Mouse (Mus musculus) bone marrow macrophage, adult 2 months (primary cell): ENCODE measurements around the gene Depdc7. TPM values are rescaled to one million over a fixed set of nuclear protein-coding genes. Genes with fewer than 3 reads are reported as not detected.

Experiments
- H3K27ac ChIP-seq: 2 replicates; pipeline ENCODE4 v1.5.1; 2012; ENCODE audit warnings: low read depth, low read length; ENCODE audit not compliant: insufficient read depth
- H3K4me1 ChIP-seq: 2 replicates; pipeline ENCODE4 v1.6.1; 2012; ENCODE audit warnings: low read length; ENCODE audit not compliant: control insufficient read depth, insufficient read depth
- H3K4me3 ChIP-seq: 2 replicates; pipeline ENCODE4 v1.5.1; 2012; ENCODE audit warnings: mild to moderate bottlenecking, low read length, moderate library complexity; ENCODE audit not compliant: insufficient read depth
- CTCF ChIP-seq: IDR thresholded peaks from 2 replicates; pipeline ENCODE4 v1.5.1; 2012; ENCODE audit warnings: low read depth, mild to moderate bottlenecking, low read length, moderate library complexity
- POLR2A ChIP-seq: IDR thresholded peaks from 2 replicates; pipeline ENCODE4 v1.6.1; 2012; ENCODE audit warnings: mild to moderate bottlenecking, low read depth, low read length, borderline replicate concordance
- polyA plus RNA-seq: library from polyadenylated mRNA; stranded (reverse); fragments of >200 nt; gene quantifications from 2 replicates; pipeline ENCODE4 v1.2.4, GENCODE M21; 2012; ENCODE audit not compliant: missing spikeins, insufficient read depth, insufficient read length

The Depdc7 gene
- polyA plus RNA-seq, 1 experiment, result 13.1 TPM

GRCm38 (mm10) chr2:104741896-104742740 lies 560 bp downstream of the Depdc7 start:
- Histone ChIP-seq H3K27ac (no peak overlapping the region), H3K4me3 (peak overlapping the region; percentile 87), H3K4me1 (peaks cover 4% of the 10 kb centered on the region; the same call in 1 of the 2 replicates)
- no peak for TF ChIP-seq CTCF
- no peak for TF ChIP-seq POLR2A

GRCm38 (mm10) chr2:104741015-104741758 lies 1.5 kb downstream of the Depdc7 start:
- peaks cover 4% of the 10 kb centered on the region; the same call in 1 of the 2 replicates for H3K4me1 ChIP-seq
- TF ChIP-seq CTCF, result no peak
- no peak overlapping the region for H3K4me3 ChIP-seq
- no peak overlapping the region for H3K27ac ChIP-seq

- H3K4me1 ChIP-seq, result peaks cover 4% of the 10 kb centered on the region; the same call in 1 of the 2 replicates
- TF ChIP-seq CTCF (no peak), POLR2A (no peak)
- H3K27ac ChIP-seq, result no peak overlapping the region
- H3K4me3 ChIP-seq, result no peak overlapping the region
Measured at GRCm38 (mm10) chr2:104740248-104740949, 2.3 kb downstream of the Depdc7 start.

GRCm38 (mm10) chr2:104739691-104740090 lies 3.0 kb downstream of the Depdc7 start:
- TF ChIP-seq CTCF (no peak), POLR2A (no peak)
- Histone ChIP-seq H3K4me3 (no peak overlapping the region), H3K4me1 (peaks cover 4% of the 10 kb centered on the region; the same call in 1 of the 2 replicates), H3K27ac (no peak overlapping the region)

GRCm38 (mm10) chr2:104736241-104736640 lies 6.4 kb downstream of the Depdc7 start:
- H3K4me3 ChIP-seq, result no peak overlapping the region
- H3K4me1 ChIP-seq, result peaks cover 15% of the 10 kb centered on the region
- TF ChIP-seq CTCF (no peak), POLR2A (no peak)
- no peak overlapping the region for H3K27ac ChIP-seq

- H3K4me3 ChIP-seq, result peak overlapping the region; percentile 64
Measured at GRCm38 (mm10) chr2:104732562-104733256, 10.0 kb downstream of the Depdc7 start.

GRCm38 (mm10) chr2:104732033-104732444 lies 10.6 kb downstream of the Depdc7 start:
- TF ChIP-seq CTCF, result no peak
- TF ChIP-seq POLR2A, result no peak
- Histone ChIP-seq H3K4me3 (peak overlapping the region; percentile 64), H3K27ac (peak overlapping the region; percentile 96), H3K4me1 (peaks cover 16% of the 10 kb centered on the region)

More at GRCm38 (mm10) chr2:104732562-104733256, 10.0 kb downstream of the Depdc7 start:
- TF ChIP-seq POLR2A (no peak), CTCF (no peak)
- H3K4me1 ChIP-seq, result peaks cover 16% of the 10 kb centered on the region
- H3K27ac ChIP-seq, result peak overlapping the region; percentile 96

- TF ChIP-seq POLR2A, result no peak
- no peak for TF ChIP-seq CTCF
- Histone ChIP-seq H3K4me3 (no peak overlapping the region), H3K4me1 (peaks cover 10% of the 10 kb centered on the region), H3K27ac (no peak overlapping the region)
Measured at GRCm38 (mm10) chr2:104727369-104727768, 15.3 kb downstream of the Depdc7 start.

GRCm38 (mm10) chr2:104722021-104722420 lies 20.7 kb downstream of the Depdc7 start:
- Histone ChIP-seq H3K4me3 (no peak overlapping the region), H3K27ac (no peak overlapping the region), H3K4me1 (no peaks in the 10 kb centered on the region)
- TF ChIP-seq CTCF (no peak), POLR2A (no peak)
